Mouse (Mus musculus): Measurements from ENCODE around the gene Scn4b. TPM values are rescaled to one million over a fixed set of nuclear protein-coding genes. Genes with fewer than 3 reads are reported as not detected.
A peak's percentile ranks its signal among the peaks of the same experiment; 100 is the strongest.

The Scn4b gene
- polyA plus RNA-seq, 1 experiment from 2014 or later, result 0.82 TPM

DNA sequence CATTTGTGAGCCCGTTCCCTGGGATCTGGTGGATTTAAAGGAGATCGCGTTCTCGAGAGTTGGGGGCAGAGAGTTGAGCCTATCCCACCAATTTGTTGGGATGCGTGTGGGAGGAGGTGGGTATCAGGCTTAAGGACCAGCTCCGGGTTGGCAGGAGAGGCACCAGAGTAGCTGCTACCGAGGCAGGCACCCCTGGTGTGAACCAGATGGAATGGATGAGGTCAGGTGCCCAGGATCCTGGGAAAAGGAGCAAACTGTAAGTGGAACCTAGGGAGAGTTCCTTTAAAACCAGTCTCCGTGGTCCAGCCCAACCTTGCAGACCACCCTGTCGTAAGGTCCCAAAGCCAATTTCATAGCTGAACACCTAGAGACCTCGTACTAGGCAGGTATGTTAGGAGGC, 19.6 kb upstream of the Scn4b start:
- Histone ChIP-seq H3K36me3 (replicated peaks; ENCODE audit: insufficient read depth, low read length) (no peaks in the 10 kb centered on the region), H3K9me3 (ENCODE audit: low read length) (no peaks in the 10 kb centered on the region), H3K4me2 (ENCODE audit: low read depth, low read length) (no peak overlapping the region), H3K27me3 (ENCODE audit: insufficient read depth, low read length) (0 out of 2 replicates have a peak, but pooled peaks cover 7% of the 10 kb centered on the region), H3K9ac (replicated peaks) (no peak overlapping the region), H3K4me1 (ENCODE audit: insufficient read depth) (peaks cover 7% of the 10 kb centered on the region), H3K27ac (ENCODE audit: low read depth) (no peak overlapping the region), H3K4me3 (ENCODE audit: low read depth, low read length) (no peak overlapping the region)
- ATAC-seq (no peak), DNase-seq (no peak)
- no peak for TF ChIP-seq EP300 (IDR thresholded peaks at IDR 0.05; ENCODE audit: low read depth)
- TF ChIP-seq CTCF (IDR thresholded peaks at IDR 0.05; ENCODE audit: low read depth), result no peak
- 22% methylated on average over 10 of the region's 10 CpGs for WGBS (ENCODE audit: insufficient replicate concordance)

GRCm38 (mm10) chr9:45119316-45119953, 18.8 kb upstream of the Scn4b start:
- Histone ChIP-seq H3K4me1 (ENCODE audit: insufficient read depth) (peaks cover 7% of the 10 kb centered on the region), H3K27me3 (ENCODE audit: insufficient read depth, low read length) (0 out of 2 replicates have a peak, but pooled peaks cover 7% of the 10 kb centered on the region), H3K4me2 (ENCODE audit: low read depth, low read length) (no peak overlapping the region), H3K4me3 (ENCODE audit: low read depth, low read length) (no peak overlapping the region), H3K36me3 (replicated peaks; ENCODE audit: insufficient read depth, low read length) (no peaks in the 10 kb centered on the region), H3K9ac (replicated peaks) (no peak overlapping the region), H3K27ac (ENCODE audit: low read depth) (no peak overlapping the region), H3K9me3 (ENCODE audit: low read length) (no peaks in the 10 kb centered on the region)
- ATAC-seq (no peak), DNase-seq (no peak)
- WGBS (ENCODE audit: insufficient replicate concordance), result 77% methylated on average over 8 of the region's 8 CpGs
- TF ChIP-seq EP300 (IDR thresholded peaks at IDR 0.05; ENCODE audit: low read depth) (no peak), CTCF (IDR thresholded peaks at IDR 0.05; ENCODE audit: low read depth) (peak; percentile 49)

DNA sequence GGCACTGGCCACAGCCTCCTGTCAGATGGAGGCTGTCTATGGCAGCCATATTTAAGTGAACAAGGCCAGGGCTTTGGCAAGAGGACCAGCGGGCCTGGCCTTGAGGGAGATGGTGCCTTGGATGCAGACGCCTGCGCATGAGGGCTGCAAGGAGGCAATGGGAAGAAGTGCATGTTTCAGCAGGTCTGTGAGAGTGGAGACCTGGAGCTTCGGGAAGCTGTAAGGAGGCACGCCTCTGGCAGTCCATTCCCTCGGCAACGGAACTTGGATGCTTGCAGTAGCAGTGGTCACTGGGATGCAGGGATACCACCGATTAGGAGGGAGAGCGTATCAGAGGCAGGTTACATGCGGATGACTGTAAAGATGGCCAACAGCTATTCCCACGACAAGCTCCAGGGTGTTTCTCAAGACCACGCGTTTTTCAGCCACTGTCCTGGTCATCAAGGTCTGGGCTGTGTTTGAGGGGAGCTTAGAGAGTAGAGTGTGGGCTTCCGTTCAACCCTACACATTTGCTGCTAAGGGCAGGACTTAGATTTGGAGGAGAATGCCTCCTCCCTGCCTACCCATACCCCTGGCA, 18.2 kb upstream of the Scn4b start:
- Histone ChIP-seq H3K9me3 (ENCODE audit: low read length) (no peaks in the 10 kb centered on the region), H3K4me3 (ENCODE audit: low read depth, low read length) (no peak overlapping the region), H3K4me2 (ENCODE audit: low read depth, low read length) (no peak overlapping the region), H3K4me1 (ENCODE audit: insufficient read depth) (peaks cover 7% of the 10 kb centered on the region), H3K9ac (replicated peaks) (no peak overlapping the region), H3K27ac (ENCODE audit: low read depth) (no peak overlapping the region), H3K27me3 (ENCODE audit: insufficient read depth, low read length) (0 out of 2 replicates have a peak, but pooled peaks cover 7% of the 10 kb centered on the region), H3K36me3 (replicated peaks; ENCODE audit: insufficient read depth, low read length) (no peaks in the 10 kb centered on the region)
- DNase-seq, result no peak
- ATAC-seq, result no peak
- TF ChIP-seq CTCF (IDR thresholded peaks at IDR 0.05; ENCODE audit: low read depth), result no peak
- TF ChIP-seq EP300 (IDR thresholded peaks at IDR 0.05; ENCODE audit: low read depth), result no peak
- 73% methylated on average over 14 of the region's 14 CpGs for WGBS (ENCODE audit: insufficient replicate concordance)

DNA sequence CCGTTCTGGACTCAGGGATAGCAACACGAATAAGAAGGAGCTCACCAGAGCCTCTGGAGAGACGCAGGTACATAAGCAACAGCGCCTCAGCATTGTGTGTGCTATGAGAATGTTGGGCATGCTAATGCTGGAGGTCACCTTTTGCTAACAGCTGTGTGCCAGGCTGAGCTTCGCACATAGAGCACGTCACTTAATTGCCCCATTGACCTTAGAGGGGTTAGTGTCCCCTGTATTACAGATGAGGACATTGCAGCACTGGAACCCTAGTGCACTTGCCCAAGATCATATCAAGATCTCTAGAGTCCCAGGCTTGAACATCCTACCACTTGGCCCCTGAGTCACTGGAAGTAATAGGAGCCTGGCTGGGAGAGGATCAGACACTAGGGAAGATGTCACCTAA, 17.6 kb upstream of the Scn4b start:
- 75% methylated on average over 6 of the region's 6 CpGs for WGBS (ENCODE audit: insufficient replicate concordance)
- no peak for TF ChIP-seq EP300 (IDR thresholded peaks at IDR 0.05; ENCODE audit: low read depth)
- TF ChIP-seq CTCF (IDR thresholded peaks at IDR 0.05; ENCODE audit: low read depth), result no peak
- no peaks in the 10 kb centered on the region for H3K36me3 ChIP-seq (replicated peaks; ENCODE audit: insufficient read depth, low read length)

DNA sequence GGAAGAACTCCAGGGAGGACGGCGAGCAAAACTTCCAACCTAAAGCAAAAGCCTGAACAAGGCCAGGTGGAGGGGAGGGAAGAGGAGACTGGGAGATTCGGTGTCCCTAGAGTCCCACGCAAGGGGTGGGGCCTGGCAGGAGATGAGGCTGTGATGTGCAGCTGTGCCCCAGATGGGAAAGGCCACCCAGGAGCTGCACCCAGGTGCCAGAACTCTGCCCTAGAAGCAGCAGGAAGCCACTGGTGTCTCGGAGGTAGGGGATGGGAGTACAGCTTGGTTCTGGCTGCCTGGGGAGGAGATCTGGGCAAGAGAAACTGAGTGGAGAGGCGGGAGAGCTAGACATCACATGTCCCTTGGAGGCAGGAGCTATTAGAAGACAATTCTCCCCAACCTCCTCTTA, 17.2 kb upstream of the Scn4b start:
- DNase-seq, result no peak
- 40% methylated on average over 6 of the region's 6 CpGs for WGBS (ENCODE audit: insufficient replicate concordance)
- TF ChIP-seq EP300 (IDR thresholded peaks at IDR 0.05; ENCODE audit: low read depth) (no peak), CTCF (IDR thresholded peaks at IDR 0.05; ENCODE audit: low read depth) (no peak)
- Histone ChIP-seq H3K36me3 (replicated peaks; ENCODE audit: insufficient read depth, low read length) (no peaks in the 10 kb centered on the region), H3K9ac (replicated peaks) (no peak overlapping the region), H3K27me3 (ENCODE audit: insufficient read depth, low read length) (0 out of 2 replicates have a peak, but pooled peaks cover 8% of the 10 kb centered on the region), H3K4me1 (ENCODE audit: insufficient read depth) (peaks cover 7% of the 10 kb centered on the region), H3K27ac (ENCODE audit: low read depth) (no peak overlapping the region), H3K4me3 (ENCODE audit: low read depth, low read length) (no peak overlapping the region), H3K4me2 (ENCODE audit: low read depth, low read length) (no peak overlapping the region), H3K9me3 (ENCODE audit: low read length) (no peaks in the 10 kb centered on the region)
- no peak for ATAC-seq

More for the DNA sequence above, 17.6 kb upstream of the Scn4b start:
- Histone ChIP-seq H3K4me1 (ENCODE audit: insufficient read depth) (peaks cover 7% of the 10 kb centered on the region), H3K27me3 (ENCODE audit: insufficient read depth, low read length) (0 out of 2 replicates have a peak, but pooled peaks cover 7% of the 10 kb centered on the region), H3K9me3 (ENCODE audit: low read length) (no peaks in the 10 kb centered on the region), H3K4me3 (ENCODE audit: low read depth, low read length) (no peak overlapping the region), H3K4me2 (ENCODE audit: low read depth, low read length) (no peak overlapping the region), H3K27ac (ENCODE audit: low read depth) (no peak overlapping the region), H3K9ac (replicated peaks) (no peak overlapping the region)
- no peak for DNase-seq
- no peak for ATAC-seq

- Histone ChIP-seq H3K27ac (ENCODE audit: low read depth) (no peak overlapping the region), H3K36me3 (replicated peaks; ENCODE audit: insufficient read depth, low read length) (no peaks in the 10 kb centered on the region), H3K4me1 (ENCODE audit: insufficient read depth) (peaks cover 7% of the 10 kb centered on the region), H3K9ac (replicated peaks) (no peak overlapping the region), H3K27me3 (ENCODE audit: insufficient read depth, low read length) (0 out of 2 replicates have a peak, but pooled peaks cover 10% of the 10 kb centered on the region), H3K9me3 (ENCODE audit: low read length) (no peaks in the 10 kb centered on the region), H3K4me3 (ENCODE audit: low read depth, low read length) (no peak overlapping the region), H3K4me2 (ENCODE audit: low read depth, low read length) (peak overlapping the region; percentile 27)
- DNase-seq, result peak; percentile 80
- ATAC-seq, result peak; percentile 62; the same call in 1 of the 2 replicates
- no peak for TF ChIP-seq EP300 (IDR thresholded peaks at IDR 0.05; ENCODE audit: low read depth)
- TF ChIP-seq CTCF (IDR thresholded peaks at IDR 0.05; ENCODE audit: low read depth), result peak; percentile 93
- 5% methylated on average over 10 of the region's 10 CpGs for WGBS (ENCODE audit: insufficient replicate concordance)
These were observed 16.4 kb upstream of the Scn4b start for GRCm38 (mm10) chr9:45121769-45122168.
